Mouse (Mus musculus) ES-Bruce4 (cell line): Measurements from ENCODE around the gene Cd160. TPM values are rescaled to one million over a fixed set of nuclear protein-coding genes. Genes with fewer than 3 reads are reported as not detected.

Experiments
- H3K27ac ChIP-seq: 2 replicates; pipeline ENCODE4 v1.5.1; 2012; ENCODE audit warnings: low read length, inconsistent platforms; ENCODE audit not compliant: insufficient read depth
- H3K27me3 ChIP-seq: 2 replicates; pipeline ENCODE4 v1.6.1; 2012; ENCODE audit warnings: mild to moderate bottlenecking, low read length, inconsistent platforms; ENCODE audit not compliant: control insufficient read depth, poor library complexity, insufficient read depth, severe bottlenecking
- H3K36me3 ChIP-seq: 2 replicates; pipeline ENCODE4 v1.6.1; 2012; ENCODE audit warnings: inconsistent platforms, mild to moderate bottlenecking, low read length, moderate library complexity; ENCODE audit not compliant: control insufficient read depth, poor library complexity, insufficient read depth, severe bottlenecking
- H3K4me1 ChIP-seq: one replicate; pipeline ENCODE4 v1.8.1; 2011; ENCODE audit warnings: low read length; ENCODE audit not compliant: control insufficient read depth, insufficient read depth
- H3K4me3 ChIP-seq: 2 replicates; pipeline ENCODE4 v1.5.1; 2011; ENCODE audit warnings: low read depth, mild to moderate bottlenecking, low read length
- H3K9ac ChIP-seq: 2 replicates; pipeline ENCODE4 v1.6.1; 2012; ENCODE audit warnings: low read depth, mild to moderate bottlenecking, inconsistent platforms; ENCODE audit not compliant: poor library complexity, severe bottlenecking
- H3K9me3 ChIP-seq: replicated peaks from 2 replicates; pipeline ENCODE4 v1.6.1; 2012; ENCODE audit warnings: mild to moderate bottlenecking, low read length, inconsistent platforms; ENCODE audit not compliant: control insufficient read depth, poor library complexity, insufficient read depth, severe bottlenecking
- CTCF ChIP-seq: IDR thresholded peaks from one replicate; pipeline ENCODE4 v1.8.1; 2011; ENCODE audit warnings: low read depth, low read length
- EP300 ChIP-seq: IDR thresholded peaks from 2 replicates; pipeline ENCODE4 v1.6.1; 2011; ENCODE audit warnings: low read depth, low read length; ENCODE audit not compliant: insufficient read depth
- POLR2A ChIP-seq: IDR thresholded peaks from one replicate; pipeline ENCODE4 v1.8.1; 2011; ENCODE audit warnings: low read length; ENCODE audit not compliant: insufficient read depth
- polyA plus RNA-seq: library from polyadenylated mRNA; stranded (reverse); fragments of >200 nt; gene quantifications from 2 replicates; pipeline ENCODE4 v1.2.4, GENCODE M21; 2011; ENCODE audit warnings: low read depth; ENCODE audit not compliant: missing spikeins, insufficient read depth, insufficient read length

Cd160 gene
- not detected in 2 replicates for polyA plus RNA-seq

DNA sequence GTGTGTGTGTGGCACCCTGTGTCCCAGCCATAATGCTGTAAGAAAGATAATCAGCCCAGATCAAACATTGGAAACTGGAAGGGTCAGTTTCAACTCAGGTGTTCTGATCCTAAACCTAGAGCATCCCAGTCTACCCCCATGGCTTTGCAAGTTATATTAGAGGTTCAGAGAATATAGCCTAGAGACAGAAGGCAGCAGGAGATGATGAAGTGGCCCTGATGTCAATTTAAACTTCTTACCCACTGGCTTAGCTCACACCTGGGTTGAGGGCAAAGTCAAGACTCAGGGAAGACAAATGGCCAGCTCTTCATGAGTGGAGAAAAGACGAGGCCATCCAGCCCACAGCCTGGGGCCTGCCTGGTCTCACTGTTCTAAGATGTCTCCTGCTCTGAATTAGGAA, at the start of gene Cd160, which contains the start of gene Pdzk1:
Cd160 (minus strand) TSS at position 368 of the 400 bp plus-strand sequence.
Pdzk1 (plus strand) TSS at position 301 of the 400 bp plus-strand sequence.
- no peaks in the 10 kb centered on the region for H3K9me3 ChIP-seq
- no peak within 1 kb of the TSS for H3K4me3 ChIP-seq
- no peak within 1 kb of the TSS for H3K9ac ChIP-seq
- TF ChIP-seq POLR2A (no peak), EP300 (no peak), CTCF (no peak)
- H3K27me3 ChIP-seq, result no peaks in the 10 kb centered on the region
- no peak within 1 kb of the TSS for H3K27ac ChIP-seq
- peaks cover 1% of the 10 kb centered on the region for H3K4me1 ChIP-seq
- no peaks in the 10 kb centered on the region for H3K36me3 ChIP-seq

DNA sequence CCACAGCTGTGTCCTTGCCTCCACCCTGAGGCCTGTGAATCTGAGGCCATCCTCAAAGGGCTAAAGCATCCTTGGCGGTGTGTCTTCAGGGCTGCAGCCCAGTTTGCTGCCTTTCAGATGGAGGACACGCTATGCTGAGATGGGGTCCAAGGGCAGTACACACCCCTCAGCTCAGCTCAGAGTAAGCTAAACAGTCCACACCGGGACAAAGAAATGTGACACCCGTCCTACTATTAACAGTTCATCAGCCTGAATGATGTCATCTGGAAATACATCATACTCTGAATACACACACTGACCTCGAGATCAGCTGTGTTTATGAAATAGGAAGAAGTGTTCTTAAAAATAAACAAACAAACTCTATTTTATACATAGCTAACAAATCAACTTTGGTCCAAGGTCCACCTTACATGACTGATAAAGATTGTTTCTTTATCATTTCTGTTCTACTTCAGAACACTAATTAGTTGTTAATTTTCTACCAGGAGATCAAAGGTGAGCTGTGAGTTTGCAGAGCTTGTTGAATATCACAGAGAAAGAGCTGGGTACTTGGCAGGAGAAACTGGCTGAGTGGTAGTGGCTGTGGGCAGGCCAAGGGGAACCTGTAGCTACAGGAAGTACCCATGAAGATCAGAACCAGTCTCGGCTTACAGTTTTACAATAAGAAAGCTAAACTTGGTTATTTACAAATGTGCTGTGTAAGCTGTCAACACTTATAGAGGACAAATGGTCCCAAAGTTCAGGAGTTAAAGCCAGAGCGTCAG, 45.8 kb upstream of the Cd160 start:
- Histone ChIP-seq H3K27ac (no peak overlapping the region), H3K36me3 (peaks cover 23% of the 10 kb centered on the region), H3K9me3 (no peaks in the 10 kb centered on the region), H3K27me3 (no peaks in the 10 kb centered on the region), H3K4me1 (no peaks in the 10 kb centered on the region), H3K9ac (no peak overlapping the region), H3K4me3 (no peak overlapping the region)
- TF ChIP-seq CTCF (no peak), POLR2A (no peak), EP300 (no peak)

DNA sequence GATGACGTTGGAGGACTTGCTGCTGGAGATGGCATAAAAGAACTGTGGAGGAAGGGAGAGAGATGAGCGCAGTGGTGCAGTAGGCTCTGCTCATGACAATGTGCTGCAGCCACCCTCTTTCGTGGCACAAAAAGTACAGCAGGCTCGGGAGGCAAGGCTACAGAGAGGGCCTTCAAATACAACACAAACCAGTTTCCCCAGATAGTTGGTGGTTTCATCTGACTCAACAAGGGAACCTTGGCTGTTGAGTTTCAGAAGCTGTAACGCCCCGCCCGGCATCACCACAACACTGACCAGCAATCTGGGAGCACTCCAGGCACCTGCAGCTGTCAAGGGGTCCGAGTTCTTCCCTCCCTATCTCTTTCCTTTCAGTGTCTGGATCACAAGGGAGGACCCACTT, 43.4 kb upstream of the Cd160 start:
- peaks cover 23% of the 10 kb centered on the region for H3K36me3 ChIP-seq
- TF ChIP-seq CTCF (no peak), POLR2A (no peak), EP300 (no peak)

DNA sequence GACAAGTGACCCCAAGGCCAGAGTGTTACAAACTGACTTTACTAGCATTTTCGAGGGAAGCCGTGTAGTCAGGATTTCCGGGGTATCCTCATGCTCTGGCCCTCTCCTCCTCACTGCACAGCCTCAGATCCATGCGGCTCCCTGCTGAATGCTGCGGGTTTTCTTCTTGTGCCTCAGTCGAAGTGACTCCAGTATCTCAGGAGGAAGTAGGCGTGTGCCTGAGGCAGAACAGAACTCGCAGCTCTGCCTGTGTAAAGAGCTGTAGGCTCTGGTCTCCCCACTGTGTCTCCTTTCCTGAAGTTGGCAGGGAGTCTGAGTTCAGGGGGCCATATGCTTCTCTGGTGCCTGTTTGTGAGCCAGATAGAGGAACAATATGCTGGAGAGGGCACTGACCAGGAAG, 41.9 kb upstream of the Cd160 start:
- H3K4me1 ChIP-seq, result no peaks in the 10 kb centered on the region
- no peaks in the 10 kb centered on the region for H3K9me3 ChIP-seq
- H3K9ac ChIP-seq, result no peak overlapping the region
- no peak overlapping the region for H3K4me3 ChIP-seq
- no peak overlapping the region for H3K27ac ChIP-seq
- TF ChIP-seq EP300 (no peak), CTCF (no peak), POLR2A (no peak)
- no peaks in the 10 kb centered on the region for H3K27me3 ChIP-seq
- H3K36me3 ChIP-seq, result peaks cover 23% of the 10 kb centered on the region

More for the DNA sequence above, 43.4 kb upstream of the Cd160 start:
- Histone ChIP-seq H3K9ac (no peak overlapping the region), H3K27me3 (no peaks in the 10 kb centered on the region), H3K9me3 (no peaks in the 10 kb centered on the region), H3K27ac (no peak overlapping the region), H3K4me3 (no peak overlapping the region), H3K4me1 (no peaks in the 10 kb centered on the region)

DNA sequence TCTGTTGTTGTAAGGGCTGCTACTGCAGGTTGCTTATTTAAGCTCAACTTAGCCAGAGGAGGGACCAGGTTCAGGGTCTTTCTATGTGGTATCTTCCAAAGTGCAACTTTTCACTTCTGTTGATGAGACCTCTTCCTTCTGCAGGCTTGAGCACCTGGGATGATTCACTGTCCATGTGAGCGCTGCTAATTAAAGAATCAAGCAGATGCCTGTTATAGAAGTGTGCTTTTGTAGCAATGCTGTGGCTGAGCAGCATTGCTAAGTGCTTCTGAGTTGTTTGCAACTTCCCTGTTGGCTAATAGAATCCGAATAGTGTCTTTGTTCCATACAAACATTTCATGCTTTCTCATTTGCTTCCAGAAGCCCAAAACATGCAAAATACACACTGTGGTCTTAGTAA, 41.1 kb upstream of the Cd160 start:
- no peak for TF ChIP-seq EP300
- Histone ChIP-seq H3K4me1 (no peaks in the 10 kb centered on the region), H3K27ac (no peak overlapping the region), H3K4me3 (no peak overlapping the region), H3K36me3 (peaks cover 20% of the 10 kb centered on the region), H3K27me3 (no peaks in the 10 kb centered on the region), H3K9me3 (no peaks in the 10 kb centered on the region), H3K9ac (no peak overlapping the region)

DNA sequence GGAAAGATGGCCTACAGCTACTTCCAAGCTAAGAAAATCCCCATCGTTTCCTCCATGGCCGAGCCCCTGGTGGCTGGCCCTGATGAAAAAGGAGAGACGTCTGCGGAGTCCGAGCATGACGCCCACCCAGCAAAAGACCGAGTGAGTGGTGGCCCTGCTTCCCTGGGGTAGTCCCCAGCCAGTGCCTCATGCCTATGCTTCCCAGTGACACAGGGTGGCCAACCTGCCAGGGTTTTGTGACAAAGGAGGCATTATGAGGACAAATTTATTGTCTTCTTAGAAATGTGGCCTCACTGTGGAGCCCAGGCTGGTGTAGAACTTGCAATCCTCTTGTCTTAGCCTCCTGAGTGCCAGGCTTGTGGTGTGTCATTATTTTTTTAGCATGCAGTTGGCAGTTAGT, 39.9 kb upstream of the Cd160 start:
- Histone ChIP-seq H3K9me3 (no peaks in the 10 kb centered on the region), H3K27me3 (no peaks in the 10 kb centered on the region), H3K4me1 (no peaks in the 10 kb centered on the region), H3K9ac (no peak overlapping the region), H3K4me3 (no peak overlapping the region), H3K27ac (no peak overlapping the region), H3K36me3 (peaks cover 19% of the 10 kb centered on the region)
- no peak for TF ChIP-seq CTCF
- no peak for TF ChIP-seq POLR2A
- TF ChIP-seq EP300, result no peak
